Mouse (Mus musculus) urinary bladder, adult 2 months (tissue): ENCODE results near the gene St3gal3. TPM values are rescaled to one million over a fixed set of nuclear protein-coding genes. Genes with fewer than 3 reads are reported as not detected.
A peak's percentile ranks its signal among the peaks of the same experiment; 100 is the strongest.

ENCODE experiments used
- DNase-seq: peaks from one replicate; pipeline ENCODE4 v3.0.0; 2022; ENCODE audit warnings: low spot score
- polyA plus RNA-seq: library from polyadenylated mRNA; depleted of rRNA; stranded (reverse); fragments of >200 nt; gene quantifications from 2 replicates; pipeline ENCODE4 v1.2.3, GENCODE M21; 2012; rRNA removed

St3gal3 gene
- polyA plus RNA-seq, result 22.8 and 27.2 TPM in 2 replicates

DNA sequence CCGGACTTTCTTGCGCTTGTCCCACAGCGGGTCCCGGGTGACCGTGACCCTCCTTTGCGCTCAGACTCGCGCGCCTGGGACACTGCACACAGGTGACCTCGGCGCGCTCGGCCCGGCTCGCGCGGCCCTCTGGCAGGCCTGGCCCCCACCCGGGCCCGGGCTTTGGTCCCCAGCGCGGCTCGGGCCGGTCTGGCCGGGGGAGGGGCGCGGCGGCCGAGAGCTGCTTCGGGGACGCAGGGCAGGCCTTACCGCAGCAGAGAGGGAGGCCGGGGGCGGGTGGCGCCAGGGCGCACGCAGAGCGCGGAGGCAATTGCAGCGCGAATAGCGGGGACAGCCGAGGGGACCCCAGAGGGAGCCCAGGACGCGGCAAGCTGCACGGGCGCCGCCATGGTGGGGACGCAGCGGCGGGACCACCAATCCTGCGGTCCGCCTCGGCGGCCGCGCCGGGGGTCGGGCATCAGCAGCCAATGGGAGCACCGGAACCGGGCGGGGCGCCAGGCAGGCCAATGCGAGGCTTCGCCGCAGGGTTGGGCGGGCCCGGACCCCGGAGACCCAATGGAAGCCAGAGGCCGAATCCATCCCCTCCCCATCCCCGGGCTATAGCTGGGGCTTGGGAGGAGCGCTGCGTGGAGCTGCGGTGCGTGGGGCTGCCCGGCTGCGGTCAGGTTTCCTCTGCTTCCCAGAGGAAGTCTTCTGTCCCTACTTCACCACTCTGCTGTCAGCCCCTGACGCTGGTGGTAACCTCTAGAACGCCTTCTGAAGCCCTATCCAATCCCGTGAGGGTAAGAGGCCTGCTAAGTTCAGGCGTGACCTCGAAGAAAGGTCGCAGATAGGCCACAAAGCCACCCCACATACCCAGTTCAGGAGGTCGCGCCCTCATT is at the start of gene St3gal3:
Gene St3gal3, minus strand, starts transcription at position 430 of the 881 bp plus-strand sequence.
- DNase-seq, result peak; percentile 95

DNA sequence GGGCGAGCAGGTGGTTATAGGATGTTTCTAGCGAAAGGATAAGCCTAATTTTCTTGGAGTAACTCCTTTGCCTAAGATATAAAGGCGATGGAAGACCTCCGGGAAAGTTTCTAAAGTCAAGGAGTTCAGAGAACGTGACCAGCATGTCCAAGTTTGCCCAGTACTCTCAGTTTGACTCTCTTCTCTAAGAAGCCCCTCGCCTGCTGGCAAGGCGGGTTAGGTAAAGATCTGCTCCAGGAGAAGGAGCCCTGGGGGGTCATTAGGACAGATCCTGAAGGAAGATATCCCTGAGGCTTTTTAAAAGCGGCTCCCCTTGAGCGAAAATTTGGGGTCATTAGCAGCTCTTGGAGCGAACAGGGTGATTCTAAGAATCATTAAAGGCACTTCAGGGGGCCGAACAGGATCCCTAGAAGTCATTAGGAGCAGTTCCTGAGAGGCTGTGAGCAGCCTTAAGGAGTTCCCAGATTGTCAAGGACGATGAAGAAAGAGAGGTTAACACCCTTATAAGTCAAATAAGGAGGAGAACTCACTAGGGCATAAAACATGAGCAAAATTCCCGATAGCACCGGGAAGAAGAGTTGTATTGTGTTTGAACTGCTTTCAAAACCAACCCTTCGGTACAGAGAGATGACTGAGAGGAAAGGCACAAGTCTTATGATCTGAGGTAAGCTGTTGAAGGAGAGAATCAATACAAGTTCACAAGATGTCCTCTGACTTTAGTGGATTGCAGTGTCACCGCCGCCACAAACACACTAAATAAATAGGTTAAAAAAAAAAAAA is 45.8 kb upstream of the St3gal3 start:
- DNase-seq, result no peak

DNA sequence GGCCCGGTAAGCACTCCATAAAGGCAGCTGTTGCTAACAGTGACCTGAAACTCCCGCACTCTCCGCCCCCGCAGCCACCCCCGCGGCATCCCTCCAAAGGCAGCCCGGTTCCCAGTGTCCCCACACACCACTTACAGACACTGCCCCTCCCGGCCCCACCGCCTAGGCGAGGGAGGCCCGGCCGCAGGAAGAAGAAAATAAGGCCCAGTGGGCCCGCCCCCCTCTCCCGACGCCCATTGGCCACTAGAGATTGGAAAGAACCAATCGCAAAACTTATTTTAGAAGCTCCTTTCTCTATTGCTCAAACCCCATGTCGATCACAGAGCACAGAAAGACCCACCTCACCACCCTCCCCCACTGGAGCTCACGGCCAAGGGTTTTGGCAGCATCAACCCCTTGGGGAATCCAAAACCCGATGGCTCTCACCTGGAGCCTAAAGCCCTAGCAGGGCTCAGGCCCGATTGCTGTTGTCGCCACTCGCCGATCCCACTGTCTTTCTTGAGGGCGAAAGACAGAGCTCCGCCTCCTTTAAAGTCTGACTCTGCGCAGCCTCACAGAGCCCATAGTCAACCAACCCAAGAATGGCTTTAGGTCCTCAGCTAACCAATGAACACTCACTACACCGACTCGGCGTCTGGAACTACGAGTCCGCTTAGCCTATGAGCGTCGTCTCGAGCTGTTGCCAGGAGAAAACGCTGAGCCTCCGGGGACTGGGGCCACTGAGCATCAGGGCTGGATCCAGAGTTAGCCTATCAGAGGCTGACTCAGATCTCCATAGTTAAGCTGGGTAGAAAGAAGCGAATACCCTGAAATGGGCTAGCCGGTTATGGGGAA is 45.0 kb upstream of the St3gal3 start, which contains the start of gene Kdm4a:
Gene Kdm4a, minus strand, starts transcription at position 577 of the 834 bp plus-strand sequence.
- DNase-seq, result peak; percentile 79

DNA sequence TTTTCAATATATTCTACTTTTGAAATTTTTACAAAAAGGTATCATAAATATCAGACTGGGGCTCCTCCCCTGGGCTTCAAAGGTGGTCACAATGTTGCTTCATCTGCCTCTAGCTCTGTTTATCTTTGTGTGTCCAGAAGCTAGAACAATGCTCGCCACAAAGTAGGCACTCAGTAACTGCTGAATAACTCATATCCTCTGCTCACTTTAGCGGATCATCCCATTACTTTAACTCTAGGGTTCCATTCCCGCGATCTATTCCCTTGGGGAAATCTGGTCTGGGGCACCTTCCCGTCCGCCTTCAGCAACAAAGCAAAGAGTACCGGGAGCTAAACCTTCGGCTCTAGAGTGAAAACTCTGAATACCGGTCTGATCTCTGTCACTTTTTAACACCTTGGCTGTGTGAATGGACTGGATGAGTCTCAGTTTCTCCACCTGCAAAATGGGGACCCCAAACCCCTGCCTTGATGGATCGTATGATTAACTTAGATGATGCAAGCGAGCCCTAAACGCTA is 44.3 kb upstream of the St3gal3 start:
- no peak for DNase-seq

DNA sequence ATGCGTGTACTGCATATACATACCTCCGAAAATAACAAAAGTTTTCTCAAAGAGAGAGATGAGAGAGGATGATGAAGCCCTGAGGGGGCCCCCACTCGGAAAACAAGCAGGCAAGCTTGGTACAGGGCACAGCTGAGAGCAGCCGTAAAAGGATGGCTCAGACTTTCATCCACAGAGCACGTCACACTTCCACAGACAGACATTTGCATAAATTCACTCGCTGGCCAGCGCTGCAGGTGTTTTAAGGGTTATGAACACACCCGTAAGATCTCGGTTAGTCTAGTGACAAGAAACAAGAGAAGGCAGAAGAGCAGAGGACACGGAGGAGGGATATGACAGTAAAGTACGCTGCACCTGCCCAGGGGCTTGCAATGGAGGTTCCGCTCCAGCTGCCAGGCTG is 37.7 kb upstream of the St3gal3 start:
- no peak for DNase-seq

DNA sequence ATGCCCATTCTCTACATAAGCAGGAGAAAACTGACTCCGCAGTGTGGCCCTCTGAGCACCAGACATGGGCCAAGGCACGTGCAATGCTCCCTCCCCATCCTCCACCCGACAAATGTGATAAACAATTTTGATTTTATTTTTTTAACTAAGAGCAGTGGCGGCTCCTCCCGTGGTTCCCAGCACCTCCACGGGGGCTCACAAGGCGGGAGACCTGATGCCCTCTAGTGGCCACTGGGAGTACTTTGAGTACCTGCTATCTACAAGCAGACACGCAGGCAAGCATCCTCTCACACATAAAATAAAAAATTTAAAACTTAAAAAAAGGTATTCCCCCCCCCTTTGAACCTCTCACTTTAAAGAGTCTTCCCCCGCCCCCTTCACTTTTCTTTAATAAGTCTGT is 36.3 kb upstream of the St3gal3 start:
- DNase-seq, result no peak

DNA sequence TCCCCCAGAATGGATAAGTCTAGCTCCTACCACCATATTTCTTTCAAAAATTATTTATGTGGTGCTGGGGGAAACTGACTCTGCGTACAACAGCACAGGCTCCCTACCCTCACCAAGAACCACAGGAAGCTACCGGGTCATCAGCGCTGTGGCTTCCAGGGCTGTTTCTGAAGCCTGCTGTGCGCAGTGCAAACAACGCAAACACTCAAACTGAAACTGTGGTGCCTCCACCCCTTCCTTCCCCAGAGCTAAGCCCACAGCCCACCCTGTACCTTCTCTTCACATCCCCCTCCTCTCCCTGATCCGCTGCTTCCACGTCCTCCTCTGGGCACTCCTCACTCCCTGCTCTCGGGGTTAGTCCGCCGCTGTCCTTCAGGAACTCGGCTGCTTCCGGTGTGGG is 27.4 kb upstream of the St3gal3 start:
- no peak for DNase-seq

DNA sequence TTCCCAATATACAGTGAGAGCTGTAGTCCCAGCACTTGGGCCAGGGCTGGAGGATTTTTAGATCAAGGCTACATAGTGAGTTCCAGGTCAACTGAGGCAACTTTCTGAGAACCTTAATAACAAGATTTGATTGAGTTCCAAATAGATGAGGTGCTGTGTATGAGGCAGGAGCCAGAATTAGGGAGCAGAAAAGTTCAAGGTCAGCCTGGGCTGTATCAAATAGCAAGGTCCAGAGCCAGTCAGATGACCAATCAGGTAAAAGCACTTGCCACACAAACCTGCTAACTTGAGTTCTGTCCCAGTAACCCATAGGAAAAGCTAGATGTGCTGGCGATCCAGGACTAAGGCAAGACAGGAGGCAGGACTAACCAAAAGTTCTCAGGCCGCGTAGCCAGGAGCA is 23.0 kb upstream of the St3gal3 start:
- DNase-seq, result no peak

DNA sequence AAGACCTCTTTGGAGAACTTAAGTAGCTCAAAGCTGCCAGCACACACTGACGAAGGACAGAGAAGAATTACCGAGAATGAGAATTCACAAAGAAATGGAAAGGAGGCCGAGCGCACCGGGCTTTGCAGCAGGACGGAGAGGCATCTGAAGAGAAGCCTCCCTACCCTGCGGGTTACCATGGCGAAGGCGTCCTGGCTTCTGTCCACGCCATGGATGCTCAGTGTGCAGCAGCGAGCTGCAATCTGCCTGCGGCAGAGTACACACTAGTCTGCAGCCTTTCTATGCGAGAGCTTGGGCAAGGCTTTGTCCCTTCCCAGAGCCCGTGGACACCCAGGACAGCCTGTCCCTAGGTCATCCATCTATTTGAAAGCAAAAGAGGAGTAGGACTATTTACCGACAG is 21.8 kb upstream of the St3gal3 start:
- no peak for DNase-seq

DNA sequence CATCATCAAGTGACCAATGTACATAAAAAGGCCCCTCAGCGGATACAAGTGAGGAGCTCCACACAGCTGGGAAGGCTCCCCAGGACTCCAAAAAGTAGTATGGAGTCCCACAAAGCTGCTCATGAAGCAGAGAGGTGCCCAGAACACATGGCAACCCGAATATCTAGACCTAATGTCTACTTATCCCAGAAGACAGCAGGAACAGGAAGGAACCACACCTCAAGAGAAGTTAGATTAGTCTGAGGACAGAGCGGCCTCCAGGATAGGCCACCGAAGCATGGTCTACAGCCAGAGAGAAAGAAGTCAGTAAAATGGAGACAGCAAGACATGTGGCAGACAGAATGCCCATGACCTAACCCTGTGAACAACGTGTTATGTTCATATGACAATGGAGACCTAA is 20.2 kb upstream of the St3gal3 start:
- DNase-seq, result no peak

DNA sequence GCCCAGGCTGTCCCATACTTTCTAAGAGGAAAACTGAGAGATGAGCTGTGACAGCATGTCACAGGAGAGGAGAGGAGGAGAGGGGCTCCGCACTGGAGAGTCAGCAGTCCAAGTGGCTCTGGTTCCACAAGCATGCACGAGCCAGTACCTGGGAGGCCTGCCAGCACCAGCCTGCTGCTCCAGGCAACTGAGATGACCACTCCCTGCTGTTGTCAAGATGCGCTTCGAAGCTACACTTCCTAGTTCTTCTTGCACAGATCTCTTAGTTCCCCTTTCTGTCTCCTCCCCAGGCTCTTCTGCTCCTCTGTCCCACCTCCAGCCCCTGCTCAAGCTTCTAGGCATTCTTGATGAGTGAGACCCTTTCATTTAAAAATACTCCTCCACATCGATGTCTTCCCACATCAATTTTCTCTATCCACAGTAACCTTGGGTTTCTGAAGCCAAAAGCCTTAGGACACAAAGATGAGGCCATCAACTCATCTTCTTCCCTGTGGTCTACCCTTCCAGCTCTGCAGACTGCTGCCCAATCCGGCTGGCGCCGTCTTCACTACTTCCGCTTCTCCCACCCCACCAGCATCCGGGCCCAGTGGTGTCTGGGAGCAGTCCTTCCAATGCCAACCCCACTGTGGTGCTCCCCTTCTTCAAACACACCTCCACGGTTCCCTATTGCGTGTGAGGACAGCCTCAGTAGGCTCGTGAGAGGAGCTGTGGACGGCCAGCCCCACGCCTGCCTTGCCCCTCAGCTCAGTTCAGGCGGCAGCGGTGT is 17.5 kb upstream of the St3gal3 start:
- DNase-seq, result no peak

DNA sequence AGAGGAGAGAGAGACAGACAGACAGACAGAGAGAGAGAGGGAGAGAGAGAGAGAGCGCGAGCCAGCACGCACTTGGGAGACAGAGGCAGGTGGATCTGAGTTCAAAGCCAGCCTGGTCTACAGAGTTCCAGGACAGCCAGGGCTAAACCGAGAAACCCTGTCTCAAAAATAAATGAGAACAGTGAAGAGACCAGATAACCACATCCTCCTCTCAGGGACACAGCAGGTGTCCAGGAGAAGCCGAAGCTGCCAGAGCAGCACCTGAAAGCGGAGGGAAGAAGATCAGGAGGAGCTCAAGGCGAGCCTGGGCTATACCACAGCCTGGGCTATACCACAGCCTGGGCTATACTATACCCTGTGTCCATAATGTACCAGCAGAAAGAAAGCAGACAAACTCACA is 16.1 kb upstream of the St3gal3 start:
- no peak for DNase-seq

DNA sequence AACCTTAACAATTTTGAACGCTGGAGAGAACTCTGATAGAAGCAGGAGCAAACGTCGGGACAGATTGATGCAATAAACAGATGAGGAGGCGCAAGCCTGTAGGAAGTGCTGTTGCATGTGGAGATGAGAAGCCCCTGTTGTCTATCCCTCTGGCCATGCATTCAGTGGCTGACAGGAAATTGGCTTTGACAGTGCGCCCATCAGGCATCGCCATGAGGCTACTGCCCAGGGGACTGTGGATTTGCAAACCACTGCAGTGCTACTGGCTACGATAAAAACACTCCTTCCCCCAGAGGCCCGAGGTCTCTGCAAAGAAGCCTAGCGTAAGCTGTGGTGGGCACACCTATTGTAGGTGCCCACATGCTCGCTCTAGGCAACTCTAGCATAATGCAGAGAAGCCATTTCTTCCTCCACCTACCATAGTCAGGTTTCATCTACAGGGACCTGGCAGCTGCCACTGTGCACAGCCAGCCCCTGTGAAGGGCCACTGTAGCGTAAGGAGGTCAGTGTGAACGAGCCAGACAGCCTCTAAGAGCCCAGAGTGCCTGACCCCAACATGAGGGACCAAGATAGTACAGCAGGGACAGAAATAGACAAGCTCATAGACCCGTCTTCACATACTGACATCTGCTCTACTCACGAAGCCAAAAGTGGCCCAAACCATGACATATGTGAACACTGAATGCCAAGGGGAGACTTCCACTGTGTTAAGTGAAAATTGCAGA is 15.4 kb upstream of the St3gal3 start:
- no peak for DNase-seq

DNA sequence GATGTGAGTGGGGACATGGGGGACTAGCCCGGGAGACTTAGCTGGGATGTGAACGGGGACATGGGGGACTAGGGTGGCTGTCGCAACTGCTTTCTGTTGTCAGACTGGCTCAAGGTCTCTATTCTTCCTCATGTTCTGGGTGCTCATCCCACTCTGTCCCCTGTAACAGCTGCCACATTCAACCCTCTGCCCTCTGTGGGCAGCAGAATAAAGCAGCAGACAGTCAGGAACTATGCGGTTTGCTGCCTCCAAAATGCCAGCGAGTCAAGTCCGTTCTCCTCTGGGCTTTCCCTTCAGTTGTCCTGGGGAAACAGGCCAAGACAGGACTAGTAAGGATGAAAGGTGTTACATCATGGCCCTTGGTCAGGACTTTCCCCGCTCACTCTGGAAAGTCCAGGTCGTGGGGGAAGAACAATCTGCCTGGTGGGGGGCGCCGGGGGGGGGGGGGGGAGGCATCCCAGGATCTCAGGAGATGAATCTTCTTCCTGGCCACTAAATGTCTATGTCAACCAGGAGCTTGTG is 14.4 kb upstream of the St3gal3 start:
- DNase-seq, result no peak

DNA sequence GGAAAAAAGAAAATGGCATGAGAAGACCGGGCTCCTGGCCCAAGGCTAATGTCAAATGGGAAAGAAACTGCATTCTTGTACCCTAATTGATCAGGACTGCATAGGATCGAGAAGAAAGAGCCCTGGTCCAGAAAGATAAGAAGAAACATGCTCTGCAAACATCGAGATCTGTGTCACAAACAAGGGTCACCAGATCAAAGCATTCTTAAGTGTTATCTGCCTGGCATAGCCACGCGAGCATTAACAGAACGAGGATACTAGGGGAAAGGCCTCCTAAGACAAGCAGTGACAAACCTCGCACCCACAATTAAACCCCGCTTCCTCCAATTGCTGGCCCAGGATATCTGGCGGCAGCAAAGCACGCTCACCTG is 13.6 kb upstream of the St3gal3 start:
- DNase-seq, result no peak

DNA sequence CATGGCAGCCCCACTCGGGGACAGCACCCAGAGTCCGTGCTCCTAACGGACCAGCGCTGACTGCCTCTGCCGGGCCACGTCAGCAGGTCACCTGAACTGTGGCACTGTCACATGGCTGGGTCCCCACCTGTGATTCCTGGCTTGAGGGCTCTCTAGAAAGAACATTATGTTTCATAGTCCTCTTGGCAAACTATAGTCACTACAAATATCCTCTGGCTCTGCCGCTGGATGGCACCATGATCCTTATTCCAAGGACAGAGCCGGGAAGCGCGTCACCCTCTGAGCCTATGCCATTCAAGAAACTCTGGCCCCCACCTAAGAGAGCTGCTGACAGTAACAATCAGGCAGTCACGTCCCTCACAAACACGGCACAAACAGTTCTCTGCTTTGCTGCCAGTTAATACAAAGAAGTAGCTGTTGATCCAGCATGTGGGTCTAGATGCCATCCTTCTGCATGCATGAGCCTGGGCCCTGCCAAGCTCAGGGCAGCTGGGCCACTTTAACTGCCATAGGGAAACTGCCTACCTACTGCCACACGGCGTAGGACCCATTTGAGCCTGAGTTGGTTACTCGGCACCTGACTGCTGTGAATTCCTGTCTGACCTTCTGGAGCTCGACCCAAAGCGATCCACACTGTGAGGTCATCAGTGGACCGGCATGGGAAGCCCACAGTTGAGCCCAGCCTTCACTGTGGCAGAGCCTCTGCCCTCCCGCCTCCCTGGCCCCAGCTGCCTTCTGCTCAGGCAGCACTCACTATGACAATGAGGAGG is 13.0 kb upstream of the St3gal3 start:
- no peak for DNase-seq

DNA sequence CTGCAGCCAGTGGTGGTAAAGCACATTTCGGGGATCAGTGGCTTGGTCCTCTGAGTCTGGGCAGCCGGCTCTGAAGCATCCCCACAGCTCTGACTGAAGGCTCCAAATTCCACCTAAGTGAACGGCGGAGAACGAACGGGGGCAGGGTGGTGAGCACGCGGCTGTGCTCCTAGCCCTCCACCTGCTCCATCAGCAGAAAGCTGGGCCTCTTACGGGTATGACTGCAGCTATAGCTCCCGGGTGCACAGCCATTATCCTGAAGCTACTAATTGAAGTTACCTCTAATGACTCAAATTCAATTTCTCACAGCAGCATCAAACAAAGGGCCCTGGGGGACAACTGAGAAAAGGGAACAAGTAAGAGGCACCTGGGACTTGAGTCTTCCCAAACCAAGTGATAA is 12.4 kb upstream of the St3gal3 start:
- no peak for DNase-seq

DNA sequence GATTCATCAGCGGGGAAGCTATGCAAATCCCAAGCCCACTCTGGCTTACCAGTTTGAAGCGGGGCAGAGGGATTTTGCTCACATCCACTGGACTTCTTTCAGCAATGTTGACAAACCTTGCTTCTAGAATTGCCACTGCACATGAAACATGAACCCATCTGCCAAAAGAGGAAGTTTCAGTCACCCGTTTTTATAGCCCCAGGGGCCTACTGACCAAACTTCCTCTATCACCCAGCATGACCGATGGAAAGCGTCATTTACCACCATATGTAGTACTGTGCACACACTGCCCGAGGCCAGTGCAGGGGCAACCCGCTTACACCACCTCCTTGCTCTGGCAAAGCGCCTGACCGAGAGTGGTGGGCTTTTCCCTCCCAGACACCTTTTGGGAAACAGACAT is 9.6 kb upstream of the St3gal3 start:
- no peak for DNase-seq

DNA sequence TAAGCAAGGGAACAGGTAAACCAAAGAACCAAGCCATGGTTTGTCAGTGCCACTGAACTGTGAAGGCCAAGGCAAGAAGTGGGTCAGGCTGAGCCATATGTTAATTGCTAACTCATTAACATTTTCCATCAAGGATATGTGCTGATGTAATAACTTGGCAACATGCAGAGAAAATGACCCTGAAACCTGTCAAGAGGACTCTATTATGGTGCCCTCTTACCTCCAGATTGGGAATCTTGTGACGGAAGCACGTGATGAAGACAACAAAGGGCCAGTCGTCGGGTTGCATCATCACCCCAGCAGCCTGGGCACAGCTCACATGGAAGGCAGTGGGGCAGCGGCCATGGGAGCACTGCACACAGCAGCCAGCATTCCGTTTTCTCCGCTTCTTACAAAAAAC is 9.0 kb upstream of the St3gal3 start:
- no peak for DNase-seq
